Mouse (Mus musculus) ES-E14 (cell line): ENCODE measurements around the gene Igsf10. TPM values are rescaled to one million over a fixed set of nuclear protein-coding genes. Genes with fewer than 3 reads are reported as not detected.

Experiments
- DNase-seq: peaks from one replicate; pipeline ENCODE4 v3.0.0-alpha.2; 2013; ENCODE audit warnings: low read depth, low spot score
- H3K27ac ChIP-seq: 2 replicates; pipeline ENCODE4 v1.5.1; 2012; ENCODE audit warnings: low read depth, mild to moderate bottlenecking, low read length, moderate library complexity, mixed read lengths; ENCODE audit not compliant: poor library complexity, insufficient read depth, severe bottlenecking
- H3K36me3 ChIP-seq: 2 replicates; pipeline ENCODE4 v1.6.1; 2012; ENCODE audit warnings: mild to moderate bottlenecking, low read length, moderate library complexity, mixed read lengths; ENCODE audit not compliant: control insufficient read depth, poor library complexity, insufficient read depth, severe bottlenecking
- H3K4me1 ChIP-seq, 2 experiments: fragments of 150-350 bp in 1 of 2; sonication (generic) in 1 of 2; 2 replicates each; pipeline ENCODE4 v1.6.1; 2012; ENCODE audit warnings: low read length in 2 of 2, mild to moderate bottlenecking in 1 of 2, mixed read lengths in 1 of 2; ENCODE audit not compliant: control insufficient read depth in 2 of 2, insufficient read depth in 2 of 2, poor library complexity in 1 of 2
- H3K4me3 ChIP-seq, 2 experiments: fragments of 150-350 bp in 1 of 2; sonication (generic) in 1 of 2; 2 replicates each; pipeline ENCODE4 v1.5.1; 2012; ENCODE audit warnings: low read length in 2 of 2, low read depth in 1 of 2, mild to moderate bottlenecking in 1 of 2, mixed read lengths in 1 of 2; ENCODE audit not compliant: insufficient read depth in 1 of 2, poor library complexity in 1 of 2, severe bottlenecking in 1 of 2
- H3K9ac ChIP-seq: 2 replicates; pipeline ENCODE4 v1.6.1; 2012; ENCODE audit warnings: low read depth, mild to moderate bottlenecking, low read length, mixed read lengths; ENCODE audit not compliant: poor library complexity, insufficient read depth, severe bottlenecking
- H3K9me3 ChIP-seq: fragments of 150-350 bp; sonication (generic); 2 replicates; pipeline ENCODE4 v1.6.1; 2012; ENCODE audit warnings: low read depth, mild to moderate bottlenecking, low read length; ENCODE audit not compliant: control insufficient read depth, insufficient read depth
- CHD2 ChIP-seq: IDR thresholded peaks from 2 replicates; pipeline ENCODE4 v1.6.1; 2014; ENCODE audit warnings: mild to moderate bottlenecking, low read depth, low read length, inconsistent platforms
- HCFC1 ChIP-seq: IDR thresholded peaks from 2 replicates; pipeline ENCODE4 v1.6.1; 2012; ENCODE audit warnings: low read length, inconsistent platforms, borderline replicate concordance; ENCODE audit not compliant: insufficient read depth
- MAFK ChIP-seq: IDR thresholded peaks from 2 replicates; pipeline ENCODE4 v1.6.1; 2014; ENCODE audit warnings: mild to moderate bottlenecking, low read depth, low read length, inconsistent platforms; ENCODE audit not compliant: insufficient read depth
- ZC3H11A ChIP-seq: IDR thresholded peaks from 2 replicates; pipeline ENCODE4 v1.6.1; 2012; ENCODE audit warnings: low read depth, mild to moderate bottlenecking, inconsistent platforms, low read length, borderline replicate concordance
- ZNF384 ChIP-seq: IDR thresholded peaks from 2 replicates; pipeline ENCODE4 v1.6.1; 2012; ENCODE audit warnings: low read depth, low read length, inconsistent platforms
- in situ Hi-C, 2 experiments: fragments of 600-800 bp; cut with MboI; formaldehyde crosslinking; loops; one replicate each; pipeline ENCODE4 v1.15.1; 2025; ENCODE audit warnings: low sequenced_read_pairs in 2 of 2, inconsistent platforms in 1 of 2; ENCODE audit not compliant: unreplicated experiment in 2 of 2
- total RNA-seq: library from RNA; depleted of rRNA; stranded (reverse); fragments of 300-350 nt; gene quantifications from 2 replicates; pipeline ENCODE4 v1.2.3, GENCODE M21; 2012

Gene Igsf10
- total RNA-seq, 1 experiment = 2.7 TPM

DNA sequence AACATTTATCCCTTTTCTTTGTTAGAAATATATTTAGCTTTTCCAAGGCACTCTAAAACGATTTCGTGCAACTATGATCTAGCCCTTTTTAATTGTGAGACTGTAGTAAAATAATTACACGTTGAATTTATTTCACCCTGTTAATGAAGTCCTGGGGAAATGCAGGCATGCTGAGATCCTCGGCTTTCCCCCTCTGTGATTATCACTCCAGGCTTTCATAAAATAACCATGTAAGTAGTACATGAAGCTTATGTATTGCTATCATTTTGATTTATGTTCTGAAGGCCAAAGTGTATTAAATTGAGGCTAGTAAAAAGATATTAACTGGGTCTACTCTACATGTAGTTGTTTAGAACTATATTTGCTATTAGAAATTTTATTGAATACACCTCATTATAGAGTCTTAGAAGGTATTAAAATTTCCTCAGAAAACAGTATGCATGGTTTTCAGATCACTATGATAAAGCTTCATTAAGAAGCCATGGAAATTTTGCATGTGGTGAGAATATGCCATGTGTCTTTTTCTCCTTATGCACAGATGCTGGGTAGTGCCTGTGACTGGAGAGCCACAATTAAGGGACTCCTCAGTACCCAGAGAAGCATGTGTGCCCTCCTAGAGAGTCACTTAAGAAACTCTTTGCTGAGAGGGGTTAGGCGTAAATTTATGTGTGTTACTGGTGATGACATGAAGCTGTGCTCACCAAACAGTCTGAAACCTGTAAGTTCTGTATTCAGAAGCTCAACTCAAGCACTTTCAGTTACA is 50.6 kb downstream of the Igsf10 start:
- DNase-seq = no peak
- no peak overlapping the region for H3K4me3 ChIP-seq
- H3K27ac ChIP-seq = no peak overlapping the region
- no peak for TF ChIP-seq ZNF384
- TF ChIP-seq ZC3H11A = no peak
- TF ChIP-seq CHD2 = no peak
- no peak for TF ChIP-seq HCFC1
- TF ChIP-seq MAFK = no peak
- H3K9ac ChIP-seq = no peak overlapping the region
- H3K4me1 ChIP-seq = no peaks in the 10 kb centered on the region
- H3K9me3 ChIP-seq = no peaks in the 10 kb centered on the region
- in situ Hi-C loops = no loop called here
- H3K36me3 ChIP-seq = no peaks in the 10 kb centered on the region

- TF ChIP-seq ZNF384 = no peak
- TF ChIP-seq CHD2 = no peak
- TF ChIP-seq MAFK = no peak
- TF ChIP-seq HCFC1 = no peak
- Histone ChIP-seq H3K4me3 (no peak overlapping the region), H3K9ac (no peak overlapping the region), H3K36me3 (no peaks in the 10 kb centered on the region), H3K9me3 (no peaks in the 10 kb centered on the region), H3K27ac (no peak overlapping the region), H3K4me1 (no peaks in the 10 kb centered on the region)
- in situ Hi-C loops = no loop called here
- DNase-seq = no peak
These were observed 53.6 kb downstream of the Igsf10 start for GRCm38 (mm10) chr3:59290551-59290950.

DNA sequence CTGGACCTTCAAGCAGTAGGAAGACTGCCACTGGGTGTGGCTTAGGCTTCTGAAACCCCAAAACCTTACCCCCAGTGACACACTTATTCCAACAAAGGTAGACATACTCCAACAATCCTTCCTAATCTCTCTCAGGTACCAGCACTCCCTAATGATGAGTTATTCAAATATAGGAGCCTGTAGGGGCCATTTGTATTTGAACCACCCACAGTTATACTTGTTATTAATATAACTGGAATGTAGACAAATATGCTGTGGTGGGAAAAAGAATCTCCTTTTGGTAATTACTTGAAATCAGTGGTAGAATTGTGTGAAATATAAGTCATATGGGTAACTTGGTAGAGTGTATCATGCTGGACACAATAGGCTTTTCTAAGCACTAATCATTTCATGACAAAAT is 65.6 kb downstream of the Igsf10 start:
- in situ Hi-C loops = no loop called here
- DNase-seq = no peak
- H3K4me3 ChIP-seq = no peak overlapping the region
- no peak for TF ChIP-seq HCFC1
- TF ChIP-seq ZNF384 = no peak
- no peaks in the 10 kb centered on the region for H3K36me3 ChIP-seq
- H3K27ac ChIP-seq = no peak overlapping the region
- no peak overlapping the region for H3K9ac ChIP-seq
- peaks cover 0 to 1% of the 10 kb centered on the region in 2 experiments; a peak in 1 of 4 replicates for H3K4me1 ChIP-seq
- H3K9me3 ChIP-seq = no peaks in the 10 kb centered on the region

- H3K9me3 ChIP-seq = no peaks in the 10 kb centered on the region
- TF ChIP-seq CHD2 (no peak), MAFK (no peak), ZC3H11A (no peak), ZNF384 (no peak), HCFC1 (no peak)
- in situ Hi-C loops = no loop called here
- no peak overlapping the region for H3K27ac ChIP-seq
- no peak overlapping the region for H3K4me3 ChIP-seq
- no peak overlapping the region for H3K9ac ChIP-seq
- H3K4me1 ChIP-seq = peaks cover 0 to 1% of the 10 kb centered on the region in 2 experiments; a peak in 1 of 4 replicates
- DNase-seq = no peak
- H3K36me3 ChIP-seq = no peaks in the 10 kb centered on the region
These were observed 66.0 kb downstream of the Igsf10 start for GRCm38 (mm10) chr3:59278254-59278533.
